Mouse (Mus musculus) kidney, postnatal 36 days (tissue): ENCODE data around the gene Pfdn6.

Experiments
- DNase-seq, 2 experiments: peaks; one replicate each; pipeline ENCODE4 v3.0.0; 2021 to 2022; ENCODE audit warnings: mixed read lengths in 2 of 2

Pfdn6 gene

DNA sequence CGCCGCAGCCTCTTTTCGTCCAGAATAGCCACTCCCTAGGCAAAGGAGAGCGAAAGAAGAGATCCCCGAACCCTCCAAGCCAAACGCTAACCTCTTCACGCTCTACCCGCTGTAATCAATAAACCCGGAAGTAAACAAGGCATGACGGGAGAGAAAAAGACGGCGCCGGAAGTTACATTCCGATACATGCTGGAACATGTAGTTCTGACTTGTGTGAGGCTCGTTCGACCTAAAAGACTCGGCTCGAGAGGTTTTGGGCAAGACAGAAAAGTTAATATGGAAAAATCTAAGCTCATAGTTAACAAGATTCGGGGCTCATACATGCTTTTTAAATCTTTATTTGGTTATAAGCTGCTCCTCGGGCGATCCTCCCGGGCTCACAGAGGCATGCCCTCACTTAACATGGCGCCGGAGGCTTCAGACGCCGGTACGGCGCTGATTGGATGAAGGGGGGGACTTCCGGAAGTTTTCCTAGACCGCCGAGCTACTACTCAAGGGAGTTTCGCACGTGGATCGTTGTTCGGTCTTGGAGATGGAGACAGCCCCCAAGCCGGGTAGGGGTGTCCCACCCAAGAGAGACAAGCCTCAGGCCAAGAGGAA is at the start of gene Pfdn6, which contains the start of gene Wdr46:
Pfdn6 (minus strand) TSS at position 138 of the 600 bp plus-strand sequence.
Wdr46 (plus strand) TSS at position 455 of the 600 bp plus-strand sequence.
- peak; percentile 93 to 95 for DNase-seq

DNA sequence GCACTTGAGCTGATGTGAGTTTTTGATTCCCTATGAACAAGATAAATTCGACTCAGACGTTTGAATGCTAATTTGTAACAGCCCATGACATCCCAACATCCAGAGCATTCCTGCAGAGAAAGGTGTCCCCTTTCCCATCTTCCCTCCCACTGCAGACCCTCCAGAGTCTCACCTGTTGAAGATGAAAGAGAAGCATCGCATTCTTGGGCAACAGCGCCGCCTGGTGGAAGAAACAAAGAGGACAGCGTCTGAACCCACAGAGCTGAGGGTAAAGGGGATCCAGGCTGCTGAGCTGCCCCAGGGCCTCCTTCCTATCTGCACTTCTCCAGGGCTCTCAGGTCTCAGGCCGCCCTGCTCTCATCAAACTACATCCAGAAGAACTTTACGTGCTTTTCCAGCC is 42.0 kb upstream of the Pfdn6 start:
- DNase-seq: peak; percentile 57 to 85

DNA sequence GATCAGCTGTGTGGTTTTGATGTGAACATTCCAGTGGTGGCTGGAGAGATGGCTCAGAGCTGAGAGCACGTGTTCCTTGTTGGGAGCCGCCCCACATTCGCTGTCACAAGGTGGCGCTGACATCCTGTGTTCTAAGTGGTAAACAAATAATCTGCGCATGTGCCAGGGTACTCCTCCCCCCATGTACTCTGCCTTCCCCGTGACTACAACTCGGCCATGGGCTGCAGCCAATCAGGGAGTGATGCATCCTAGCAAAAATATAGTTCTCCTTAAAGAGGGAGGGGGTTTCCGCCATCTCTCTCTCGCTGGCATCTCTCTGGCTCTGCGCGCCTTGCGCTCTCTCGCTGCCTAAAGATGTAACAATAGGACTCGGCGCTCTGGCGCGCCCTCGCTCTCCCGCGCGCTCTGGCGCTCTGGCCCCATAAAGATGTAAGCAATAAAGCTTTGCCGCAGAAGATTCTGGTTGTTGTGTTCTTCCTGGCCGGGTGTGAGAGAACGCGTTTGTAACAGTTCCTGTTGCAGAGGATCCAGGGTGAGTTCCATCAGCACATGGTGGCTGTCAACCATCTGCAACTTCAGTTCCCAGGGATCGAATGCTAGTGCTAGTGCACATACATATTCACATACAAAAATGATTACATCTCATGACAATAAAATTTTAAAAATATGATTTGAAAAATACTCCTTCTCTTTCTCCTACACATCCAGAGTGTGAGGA is 41.2 kb upstream of the Pfdn6 start:
- peak; percentile 93 to 96 for DNase-seq

DNA sequence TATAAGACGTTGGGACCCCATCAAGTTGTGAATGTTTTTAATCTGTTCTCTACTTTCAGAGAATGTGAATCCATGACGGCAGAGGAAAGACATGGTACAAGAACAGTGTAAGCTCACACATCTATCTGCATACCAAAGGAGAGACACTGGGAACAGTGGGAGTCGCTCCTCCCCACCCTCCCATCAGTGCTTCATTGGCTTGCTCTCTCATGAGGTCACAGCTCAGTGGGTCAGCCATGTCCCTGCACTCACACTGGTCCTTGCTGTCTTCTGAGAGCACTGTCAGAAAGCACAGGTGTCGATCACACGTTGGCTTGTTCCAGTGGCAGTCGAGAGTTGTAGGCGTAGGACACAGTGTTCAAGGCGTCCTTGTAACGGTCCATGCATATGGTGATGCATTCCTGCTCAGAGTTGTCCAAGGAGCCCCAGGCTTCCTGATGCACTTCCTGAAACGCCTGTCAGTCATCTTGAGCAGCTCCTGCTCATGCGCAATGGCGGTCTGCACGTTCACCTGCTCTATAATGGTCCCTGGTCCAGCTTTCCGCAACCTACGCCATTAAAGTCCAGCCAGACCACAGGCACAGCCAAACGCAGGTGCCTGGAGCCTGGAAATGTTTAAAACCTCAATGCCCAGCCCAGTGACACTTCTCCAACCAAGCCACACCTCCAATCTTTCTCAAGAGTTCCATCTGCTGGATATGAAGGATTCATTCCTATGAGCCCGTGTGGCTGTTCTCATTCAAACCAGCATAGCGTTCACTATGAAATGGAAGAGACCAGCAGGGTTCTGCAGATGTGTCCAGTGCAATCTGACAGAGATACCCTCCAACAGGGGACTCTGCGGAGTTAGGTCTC is 40.3 kb upstream of the Pfdn6 start:
- no peak for DNase-seq

DNA sequence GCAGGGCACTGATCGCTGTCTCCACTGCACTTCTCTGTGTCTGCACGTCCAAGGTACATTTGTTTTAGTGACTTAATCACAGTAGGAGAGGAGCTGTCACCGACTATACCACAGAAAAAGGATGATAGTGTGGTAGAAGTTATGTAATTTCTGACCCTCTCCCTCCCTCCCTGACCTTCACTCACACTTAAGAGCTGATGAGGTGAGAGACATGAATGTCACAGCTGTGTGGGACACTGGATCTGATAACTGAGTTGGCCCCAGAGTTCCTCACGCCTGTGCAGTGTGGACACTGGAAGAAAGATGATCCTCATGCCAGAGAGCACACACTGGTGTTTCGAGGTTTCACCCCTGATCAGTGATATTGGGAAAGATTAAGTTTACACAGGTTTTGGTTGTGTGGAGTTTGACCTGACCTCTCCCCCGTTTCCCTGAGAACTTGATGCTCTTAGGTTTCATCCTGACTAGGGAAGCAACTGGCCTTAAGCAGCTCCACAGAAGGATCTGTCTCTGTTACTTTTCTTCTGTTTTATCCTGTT is 39.4 kb upstream of the Pfdn6 start:
- DNase-seq: no peak

DNA sequence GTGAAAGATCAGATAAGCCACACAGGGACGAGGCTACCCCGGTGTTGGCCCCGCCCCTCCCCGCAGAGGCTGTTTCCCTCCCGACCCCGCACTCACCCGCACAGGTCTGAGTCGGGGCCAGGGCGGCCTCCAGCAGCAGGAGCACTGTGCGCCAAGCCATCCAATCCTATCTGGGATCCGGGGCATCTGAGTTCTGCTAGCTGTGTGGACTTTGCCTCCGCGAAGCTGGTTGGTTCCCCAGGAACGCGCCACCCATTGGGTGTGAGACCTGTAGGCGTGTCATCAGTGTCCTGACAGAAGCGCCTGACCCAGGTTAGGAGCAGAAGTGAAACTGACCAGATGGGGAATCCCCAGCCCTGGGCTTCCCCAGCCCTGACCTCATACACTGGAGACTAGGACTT is 38.5 kb upstream of the Pfdn6 start:
- DNase-seq: peak; percentile 91 to 96

DNA sequence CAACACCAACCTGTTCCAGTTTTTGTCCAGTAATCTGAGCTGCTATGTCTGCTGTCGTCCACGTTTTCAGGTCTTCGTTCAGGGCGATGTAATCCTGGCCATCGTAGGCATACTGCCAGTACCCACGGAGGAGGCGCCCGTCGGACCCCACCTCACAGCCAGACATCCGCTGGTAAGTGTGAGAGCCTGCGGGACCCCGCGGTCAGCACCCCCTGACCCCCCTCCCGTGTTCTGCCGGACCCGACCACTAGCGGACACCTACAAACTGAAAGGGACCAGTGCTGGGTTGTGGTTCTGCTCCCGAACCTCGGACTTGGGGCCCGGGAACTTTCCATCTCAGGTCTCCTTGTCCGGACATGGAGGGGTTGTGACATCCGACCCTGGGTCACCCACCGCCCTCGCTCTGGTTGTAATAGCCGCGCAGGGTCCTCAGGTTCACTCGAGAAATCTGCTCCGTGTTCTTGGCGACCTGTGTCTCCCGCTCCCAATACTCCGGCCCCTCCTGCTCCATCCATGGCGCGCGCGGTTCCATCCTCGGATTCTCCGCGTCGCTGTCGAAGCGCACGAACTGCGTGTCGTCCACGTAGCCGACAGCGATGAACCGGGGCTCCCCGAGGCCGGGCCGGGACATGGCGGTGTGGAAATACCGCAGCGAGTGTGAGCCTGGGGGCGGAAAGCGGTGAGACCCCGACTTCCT is 37.9 kb upstream of the Pfdn6 start:
- DNase-seq: no peak

DNA sequence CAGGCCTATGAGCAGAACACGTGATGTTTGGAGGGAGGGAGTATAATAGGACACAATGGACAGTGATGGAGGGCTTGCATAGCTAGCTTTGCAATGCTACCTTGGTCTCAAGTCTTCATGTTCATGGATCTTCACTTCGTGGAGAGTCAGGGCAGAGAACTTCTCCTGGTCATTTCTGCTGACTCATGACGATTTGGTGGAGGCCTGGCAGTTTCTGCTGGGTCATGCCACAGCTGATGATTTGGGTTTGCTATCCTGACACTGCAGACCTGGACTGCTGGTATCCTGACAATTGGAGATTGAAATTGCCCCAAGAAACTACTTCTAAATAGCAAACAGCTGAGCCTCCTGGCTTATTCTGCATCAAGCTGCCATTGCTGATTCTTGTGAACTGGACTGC is 33.4 kb upstream of the Pfdn6 start:
- DNase-seq: no peak

DNA sequence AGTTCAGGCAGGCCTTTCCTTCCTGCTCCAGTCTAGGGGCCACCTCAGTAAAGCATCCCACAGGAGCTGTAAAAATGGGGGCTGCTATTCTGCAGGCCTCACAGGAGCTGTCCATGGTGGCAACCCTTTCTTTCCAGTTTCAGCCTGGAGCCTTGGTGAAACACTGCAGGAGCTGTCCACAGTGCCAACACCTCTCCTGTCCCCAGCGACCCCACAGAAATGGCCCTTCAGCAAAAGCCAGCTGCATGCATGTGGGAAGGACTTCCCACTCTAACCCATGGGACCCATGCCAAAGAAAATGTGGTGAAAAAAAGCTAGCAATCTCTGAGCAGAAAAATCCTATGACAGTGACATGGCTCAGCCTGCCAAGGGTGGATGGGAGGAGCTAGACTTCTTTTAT is 32.5 kb upstream of the Pfdn6 start:
- DNase-seq: peak in 1 of 2 experiments; percentile 56

DNA sequence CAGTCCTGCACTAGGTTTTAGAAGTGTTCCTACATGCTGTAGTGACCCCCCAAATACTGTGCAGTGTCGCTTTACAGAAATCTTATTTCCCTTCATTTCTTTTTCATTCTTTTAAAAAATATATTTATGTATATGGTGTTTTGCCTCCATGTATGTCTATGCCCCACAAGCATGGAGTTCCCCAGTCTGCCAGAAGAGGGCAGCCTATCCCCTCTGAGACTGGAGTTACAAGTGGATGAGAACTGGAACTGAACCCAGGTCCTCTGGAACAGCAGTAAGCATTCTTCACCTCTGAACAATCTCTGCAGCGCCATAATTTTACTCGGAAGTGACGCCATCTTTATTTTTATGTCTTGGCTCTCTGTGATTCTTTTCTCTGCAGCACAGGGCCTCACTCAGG is 29.3 kb upstream of the Pfdn6 start:
- DNase-seq: no peak

DNA sequence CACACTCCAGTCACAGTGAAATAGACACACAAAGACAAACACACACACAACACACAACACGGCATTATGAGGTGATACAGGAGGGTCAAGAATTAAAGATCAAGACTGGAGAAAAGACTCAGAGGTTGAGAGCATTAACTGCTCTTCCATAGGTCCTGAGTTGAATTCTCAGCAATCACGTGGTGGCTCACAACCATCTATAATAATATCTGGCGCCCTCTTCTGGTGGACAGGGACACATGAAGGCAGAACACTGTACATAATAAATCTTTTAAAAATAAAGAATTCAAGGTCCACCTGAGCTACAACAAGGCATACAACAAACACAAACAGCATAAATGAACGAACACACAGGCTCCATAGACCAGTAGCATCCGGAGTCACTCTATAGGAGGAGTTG is 28.8 kb upstream of the Pfdn6 start:
- peak; percentile 55 to 70 for DNase-seq

DNA sequence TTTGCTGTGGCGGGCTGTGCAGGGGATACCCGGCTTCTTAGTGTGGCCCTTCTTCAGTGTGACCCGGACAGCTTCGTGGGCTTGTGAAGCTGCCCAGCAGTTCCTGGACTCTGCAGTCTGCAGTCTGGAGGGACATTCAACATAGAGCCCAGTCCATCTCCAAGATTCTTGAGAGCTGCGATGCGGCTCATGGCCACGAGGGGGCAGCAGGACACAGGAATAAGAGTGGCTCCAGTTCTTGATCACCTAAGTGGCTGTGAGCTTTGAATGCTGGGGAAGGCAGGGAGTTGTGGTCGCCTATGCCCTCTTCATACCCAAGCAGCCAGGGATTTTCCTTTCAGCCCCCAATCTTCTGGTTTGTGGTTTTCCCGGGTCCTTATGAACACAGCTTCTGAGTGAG is 28.3 kb upstream of the Pfdn6 start:
- peak; percentile 86 to 89 for DNase-seq

DNA sequence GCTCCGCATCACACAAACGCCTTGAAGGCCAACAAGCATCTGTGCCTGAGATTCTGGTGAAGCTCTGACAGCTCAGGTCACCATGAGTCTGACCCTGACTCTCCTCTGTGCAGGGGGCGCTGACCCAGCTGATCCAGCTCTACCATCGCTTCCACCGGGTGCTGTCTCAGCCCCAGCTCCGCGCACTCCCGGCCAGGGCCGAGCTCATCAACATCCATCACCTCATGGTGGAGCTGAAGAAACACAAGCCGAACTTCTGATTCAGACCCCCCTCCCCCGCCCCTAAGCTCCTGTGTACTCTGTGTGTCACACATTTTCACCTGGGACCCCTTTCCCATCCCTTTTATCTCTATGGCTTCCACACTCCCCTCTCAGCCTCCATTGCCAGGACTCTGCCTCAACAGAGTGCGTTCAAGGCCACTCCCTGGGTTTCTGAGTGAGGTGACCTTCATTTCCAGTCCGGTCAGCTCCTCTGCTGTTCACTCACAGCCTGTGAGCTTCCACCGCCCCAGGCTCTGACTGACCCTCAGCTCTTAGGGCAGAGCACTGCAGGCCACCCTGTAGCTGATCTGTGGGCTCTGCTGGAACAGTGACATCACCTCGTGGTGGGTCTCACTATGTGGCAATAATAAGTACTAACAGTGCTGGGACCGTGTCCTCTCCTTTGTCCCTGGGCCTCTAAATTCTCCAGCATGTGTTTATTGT is 25.9 kb upstream of the Pfdn6 start:
- DNase-seq: no peak

DNA sequence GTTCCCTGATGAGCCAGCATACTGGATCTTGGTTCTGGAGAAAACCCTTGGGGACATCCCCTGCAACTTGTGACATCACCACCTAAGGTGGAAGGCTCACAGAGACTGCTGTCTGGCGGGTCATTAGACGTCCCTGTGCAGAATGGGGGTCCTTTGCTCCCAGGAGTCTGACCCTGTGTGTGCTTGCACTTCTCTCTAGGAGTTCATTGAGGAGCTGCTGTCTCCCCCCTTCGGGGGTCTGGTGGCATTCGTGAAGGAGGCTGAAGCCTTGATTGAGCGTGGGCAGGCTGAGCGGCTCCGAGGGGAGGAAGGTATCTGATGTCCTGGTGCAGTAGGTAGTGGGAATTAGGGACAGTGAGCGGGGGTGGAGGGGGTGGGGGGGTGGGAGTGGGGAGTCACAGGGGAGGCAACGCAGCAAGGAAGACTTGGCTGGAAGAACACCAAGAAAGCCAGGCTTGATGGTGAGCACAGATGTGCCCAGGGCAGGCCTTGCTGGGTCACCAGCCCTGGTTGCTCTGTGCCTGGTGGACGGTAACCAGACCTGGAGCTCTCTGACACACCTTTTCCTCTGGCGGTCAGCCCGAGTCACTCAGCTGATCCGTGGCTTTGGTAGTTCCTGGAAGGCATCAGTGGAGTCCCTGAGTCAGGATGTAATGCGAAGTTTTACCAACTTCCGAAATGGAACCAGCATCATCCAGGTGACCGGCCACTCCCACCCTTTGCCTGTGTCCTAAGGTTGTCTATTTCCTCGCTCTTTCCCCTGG is 25.1 kb upstream of the Pfdn6 start:
- DNase-seq: no peak

DNA sequence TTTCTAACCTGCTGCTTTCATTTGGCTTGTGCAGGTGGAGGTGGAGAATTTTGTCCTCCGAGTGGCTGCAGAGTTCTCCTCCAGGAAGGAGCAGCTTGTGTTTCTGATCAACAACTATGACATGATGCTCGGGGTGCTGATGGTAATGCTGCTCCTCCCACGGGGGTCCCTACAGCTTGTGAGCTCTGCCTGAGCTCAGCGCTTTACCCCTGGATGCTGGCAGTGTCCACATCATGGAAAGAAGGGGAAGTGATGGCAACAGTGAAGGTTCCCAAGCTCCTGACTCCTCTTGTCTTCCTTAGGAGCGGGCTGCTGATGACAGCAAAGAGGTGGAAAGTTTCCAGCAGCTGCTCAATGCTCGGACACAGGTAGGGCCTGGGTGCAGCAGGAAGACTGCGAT is 22.7 kb upstream of the Pfdn6 start:
- DNase-seq: no peak

DNA sequence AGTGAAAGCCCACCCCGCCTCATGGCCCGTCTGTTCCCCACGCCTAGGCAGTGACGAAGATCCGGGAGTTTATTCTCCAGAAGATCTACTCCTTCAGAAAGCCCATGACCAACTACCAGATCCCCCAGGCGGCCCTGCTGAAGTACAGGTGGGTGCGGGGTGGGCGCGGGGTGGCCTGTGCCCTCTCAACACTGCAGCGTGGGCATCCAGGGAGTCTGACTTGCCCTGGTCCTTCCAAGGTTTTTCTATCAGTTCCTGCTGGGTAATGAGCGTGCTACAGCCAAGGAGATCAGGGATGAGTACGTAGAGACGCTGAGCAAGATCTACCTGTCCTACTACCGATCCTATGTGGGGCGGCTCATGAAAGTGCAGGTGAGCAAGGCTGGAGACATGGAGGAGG is 19.8 kb upstream of the Pfdn6 start:
- no peak for DNase-seq

DNA sequence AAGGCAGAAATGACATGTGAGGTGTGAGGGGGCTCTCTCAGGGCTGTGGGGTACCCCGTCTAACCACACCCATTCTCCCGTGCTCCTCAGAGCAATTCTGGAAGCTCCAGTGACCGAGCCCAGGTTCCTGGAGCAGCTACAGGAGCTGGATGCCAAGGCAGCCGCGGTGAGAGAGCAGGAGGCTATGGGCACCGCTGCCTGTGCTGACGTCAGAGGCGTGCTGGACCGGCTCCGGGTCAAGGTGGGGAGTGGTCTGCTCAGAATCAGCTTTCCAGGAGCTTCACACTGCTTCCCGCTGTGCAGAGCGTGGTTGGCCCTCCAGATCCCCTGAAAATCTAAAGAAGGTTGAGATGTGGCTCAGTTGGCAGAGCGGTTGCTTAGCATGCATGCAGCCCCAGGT is 19.0 kb upstream of the Pfdn6 start:
- no peak for DNase-seq

DNA sequence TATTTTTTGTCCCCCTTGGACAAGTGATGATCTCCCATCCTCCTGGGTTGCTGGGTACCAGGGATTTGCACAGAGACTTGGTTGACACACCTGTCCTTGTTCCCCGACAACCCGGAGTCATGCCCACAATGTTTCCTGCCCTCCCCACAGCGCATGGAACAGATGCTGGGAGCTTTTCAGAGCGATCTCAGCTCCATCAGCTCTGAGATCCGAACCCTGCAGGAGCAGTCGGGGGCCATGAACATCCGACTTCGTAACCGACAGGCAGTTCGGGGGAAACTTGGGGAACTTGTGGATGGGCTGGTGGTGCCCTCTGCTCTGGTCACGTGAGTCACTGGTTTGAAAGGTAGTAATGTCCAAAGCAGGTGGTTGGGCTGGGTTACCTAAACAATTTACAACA is 18.3 kb upstream of the Pfdn6 start:
- no peak for DNase-seq

DNA sequence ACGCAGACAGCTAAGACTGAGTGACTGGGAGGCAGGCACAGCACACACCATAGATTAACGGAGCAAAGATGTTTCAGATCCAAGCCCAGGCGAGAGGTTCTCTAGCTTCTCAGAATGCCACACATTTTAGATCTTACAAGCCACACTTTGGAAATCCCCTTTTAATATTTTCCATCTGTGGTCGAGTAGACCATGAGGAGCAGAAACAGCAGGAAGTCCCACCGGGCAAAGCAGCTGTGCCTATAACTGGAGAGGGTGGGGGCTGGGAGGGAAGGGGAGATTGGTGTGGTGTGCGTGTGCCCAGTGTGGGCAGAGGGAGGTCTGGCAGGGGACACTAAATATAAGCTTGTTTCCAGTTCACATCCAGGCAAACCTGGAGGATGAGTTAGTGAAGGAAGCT is 17.4 kb upstream of the Pfdn6 start:
- DNase-seq: no peak

DNA sequence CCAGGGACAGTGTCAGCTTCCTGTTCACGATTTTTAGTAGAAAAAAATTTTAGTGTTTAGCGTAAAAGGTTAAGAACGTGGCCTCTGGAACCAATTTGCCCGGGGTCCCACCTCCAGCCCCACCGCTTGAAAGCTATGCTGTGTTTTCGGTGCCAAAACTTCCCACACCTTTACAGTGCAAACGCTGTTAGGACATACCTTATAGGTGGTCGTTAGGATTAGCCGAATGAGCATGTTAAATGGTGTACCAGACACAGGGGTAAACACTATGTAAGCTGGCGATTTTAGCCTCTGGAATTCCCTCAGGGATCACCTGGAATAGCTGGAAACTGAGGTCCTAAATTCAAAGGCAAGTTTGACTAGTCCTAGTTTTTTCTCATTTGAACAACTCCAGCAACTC is 16.2 kb upstream of the Pfdn6 start:
- no peak for DNase-seq

DNA sequence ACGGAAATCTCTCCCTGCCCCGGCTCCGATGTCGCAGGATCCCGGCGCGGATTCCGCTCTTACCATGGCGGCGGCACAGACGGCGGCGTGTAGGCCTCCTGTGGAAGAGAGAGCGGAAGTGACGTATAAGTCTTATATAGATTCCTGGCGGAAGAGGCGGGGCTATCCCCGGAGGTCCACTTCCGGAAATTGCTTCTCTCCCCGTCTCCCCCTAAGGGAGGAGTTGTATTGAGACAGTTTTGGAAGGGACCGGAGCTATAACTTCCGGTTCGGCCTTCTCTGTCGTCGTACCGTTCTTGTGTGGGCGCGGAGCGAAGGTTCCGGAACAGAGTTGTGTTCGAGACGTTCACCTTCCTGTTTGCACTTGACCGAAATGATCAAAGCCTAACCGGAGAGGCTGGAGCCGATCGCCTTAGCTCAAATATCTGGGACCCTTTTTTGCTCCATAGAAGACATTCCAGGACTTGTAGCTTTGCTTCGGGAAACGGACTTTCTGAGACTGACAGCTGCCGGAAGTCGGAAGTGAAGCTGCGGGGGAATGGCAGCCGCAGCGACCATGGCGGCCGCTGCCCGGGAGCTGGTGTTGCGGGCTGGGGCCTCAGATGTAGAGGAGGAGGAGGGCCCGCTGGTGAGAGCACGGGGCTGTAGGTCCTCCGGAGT is 15.5 kb upstream of the Pfdn6 start, which contains the start of the genes Vps52 and Rps18:
Vps52 (plus strand) TSS at position 258 of the 660 bp plus-strand sequence.
Rps18 (minus strand) TSS at position 447 of the 660 bp plus-strand sequence.
- peak; percentile 95 to 97 for DNase-seq
